Mouse (Mus musculus) lung, adult 2 months (tissue): ENCODE results near the gene Nr5a2.

ENCODE experiments used
- CTCF ChIP-seq: fragments of 200-500 bp; IDR thresholded peaks from 2 replicates; pipeline ENCODE4 v1.5.1; 2011; ENCODE audit warnings: mild to moderate bottlenecking, low read length, control low read depth; ENCODE audit not compliant: insufficient read depth
- POLR2A ChIP-seq: fragments of 200-500 bp; IDR thresholded peaks from 2 replicates; pipeline ENCODE4 v1.6.1; 2011; ENCODE audit warnings: low read depth, mild to moderate bottlenecking, control low read depth, low read length, borderline replicate concordance; ENCODE audit errors: extremely low read depth

DNA sequence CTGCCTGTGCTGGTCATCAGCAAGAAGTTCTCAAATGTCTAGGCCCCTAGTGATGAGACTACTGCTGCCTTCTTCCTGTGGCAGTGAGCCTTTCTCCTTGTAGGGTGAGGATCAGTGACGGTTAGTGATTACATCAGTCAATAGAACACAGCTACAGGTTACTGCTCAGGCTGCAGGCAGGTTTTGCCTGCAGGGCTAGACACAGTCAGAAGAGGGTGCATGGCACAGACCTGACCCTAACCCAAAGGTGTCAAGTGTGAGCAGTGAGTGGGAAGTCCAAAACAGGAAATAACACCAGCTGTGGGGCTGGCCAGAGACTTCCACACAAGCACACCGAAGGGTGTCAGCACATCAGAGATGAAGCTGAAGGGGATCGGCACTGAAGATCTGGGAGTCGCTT is 101.5 kb downstream of the Nr5a2 start:
- TF ChIP-seq POLR2A (no peak), CTCF (no peak)
